Mouse (Mus musculus) E14TG2a.4 (cell line): ENCODE results near the gene Ston2.

Experiments
- CTCF ChIP-seq: conservative IDR thresholded peaks from 2 replicates; pipeline ENCODE4 v1.5.1; 2014; ENCODE audit warnings: low read length
- POU5F1 ChIP-seq: IDR thresholded peaks from 2 replicates; pipeline ENCODE4 v1.6.1; 2014; ENCODE audit warnings: low read length, borderline replicate concordance

GRCm38 (mm10) chr12:91711655-91712054, 76.5 kb downstream of the Ston2 start:
- TF ChIP-seq CTCF (no peak), POU5F1 (no peak)
